Mouse (Mus musculus): ENCODE data around the gene Gm11084.

GRCm38 (mm10) chr2:73028019-73028418 is 41.5 kb upstream of the Gm11084 start:
- no peak for TF ChIP-seq FLI1 (IDR thresholded peaks at IDR 0.05; ENCODE audit: low read length)
- TF ChIP-seq GATA1 (IDR thresholded peaks at IDR 0.05; ENCODE audit: borderline replicate concordance, low read length): no peak
